Mouse (Mus musculus): ENCODE measurements around the gene Atp1a1. TPM values are rescaled to one million over a fixed set of nuclear protein-coding genes. Genes with fewer than 3 reads are reported as not detected.

Gene Atp1a1
- 116 and 123 TPM in 2 replicates for polyA plus RNA-seq (2015; fragmentation: Nextera tagmentation; extraction: Ambion mirVana)

- Histone ChIP-seq H3K4me2 (replicated peaks) (peak within 1 kb of the TSS; percentile 88), H3K27ac (replicated peaks) (peak within 1 kb of the TSS; percentile 96), H3K4me3 (replicated peaks) (peak within 1 kb of the TSS; percentile 91), H3K9ac (peak within 1 kb of the TSS; percentile 90), H3K9me3 (replicated peaks) (no peaks in the 10 kb centered on the region), H3K4me1 (peaks cover 49% of the 10 kb centered on the region), H3K36me3 (no peaks in the 10 kb centered on the region), H3K27me3 (no peaks in the 10 kb centered on the region)
- under 1% methylated on average over 63 of the region's 64 CpGs for WGBS
- peak; percentile 96 for ATAC-seq (ENCODE audit: insufficient number of reproducible peaks, low FRiP score, low TSS enrichment, low read depth)
These were observed at the start of gene Atp1a1 for GRCm38 (mm10) chr3:101604550-101605223. Atp1a1 (minus strand) TSS chr3:101604684.

DNA sequence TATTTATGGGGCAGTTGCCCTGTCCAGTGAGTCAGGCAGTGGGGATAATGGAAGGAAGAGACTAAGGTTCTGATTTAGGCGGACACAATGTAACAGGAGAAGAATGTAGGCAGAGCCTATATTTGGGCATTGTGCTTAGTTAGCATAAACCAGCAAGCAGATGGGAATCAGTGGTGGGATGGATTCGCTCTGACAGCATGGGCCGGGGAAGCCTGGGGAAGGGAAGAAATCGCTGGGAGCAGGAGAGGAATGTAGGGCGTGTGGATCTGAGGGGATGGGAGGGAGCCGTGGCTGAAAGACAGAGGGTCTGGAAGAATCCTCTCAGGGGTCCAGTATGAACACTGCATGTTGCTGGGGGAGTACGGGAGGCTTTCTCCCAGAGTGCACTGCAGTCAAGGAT lies 49.0 kb upstream of the Atp1a1 start:
- H3K9me3 ChIP-seq (replicated peaks) = no peaks in the 10 kb centered on the region
- no peaks in the 10 kb centered on the region for H3K36me3 ChIP-seq
- H3K27ac ChIP-seq (replicated peaks) = 0 out of 2 replicates have a peak overlapping the region, but pooled peaks have one; percentile 28
- 24% methylated on average over 7 of the region's 7 CpGs for WGBS
- H3K4me2 ChIP-seq (replicated peaks) = no peak overlapping the region
- peaks cover 6% of the 10 kb centered on the region; the same call in 1 of the 2 replicates for H3K4me1 ChIP-seq
- no peak overlapping the region for H3K4me3 ChIP-seq (replicated peaks)
- ATAC-seq (ENCODE audit: insufficient number of reproducible peaks, low FRiP score, low TSS enrichment, low read depth) = no peak
- no peak overlapping the region for H3K9ac ChIP-seq
- no peaks in the 10 kb centered on the region for H3K27me3 ChIP-seq

- Histone ChIP-seq H3K27ac (replicated peaks) (no peak overlapping the region), H3K9ac (no peak overlapping the region), H3K4me3 (replicated peaks) (no peak overlapping the region), H3K27me3 (no peaks in the 10 kb centered on the region), H3K36me3 (no peaks in the 10 kb centered on the region), H3K4me2 (replicated peaks) (no peak overlapping the region), H3K4me1 (peaks cover 10% of the 10 kb centered on the region; the same call in 1 of the 2 replicates), H3K9me3 (replicated peaks) (no peaks in the 10 kb centered on the region)
- WGBS = 58% methylated on average over 2 of the region's 2 CpGs
- ATAC-seq (ENCODE audit: insufficient number of reproducible peaks, low FRiP score, low TSS enrichment, low read depth) = no peak
These were observed 48.5 kb upstream of the Atp1a1 start for GRCm38 (mm10) chr3:101652967-101653366.

- H3K27me3 ChIP-seq = no peaks in the 10 kb centered on the region
- H3K4me2 ChIP-seq (replicated peaks) = no peak overlapping the region
- H3K36me3 ChIP-seq = no peaks in the 10 kb centered on the region
- H3K4me1 ChIP-seq = peaks cover 10% of the 10 kb centered on the region; the same call in 1 of the 2 replicates
- 59% methylated on average over 2 of the region's 2 CpGs for WGBS
- H3K27ac ChIP-seq (replicated peaks) = no peak overlapping the region
- H3K4me3 ChIP-seq (replicated peaks) = no peak overlapping the region
- H3K9me3 ChIP-seq (replicated peaks) = no peaks in the 10 kb centered on the region
- ATAC-seq (ENCODE audit: insufficient number of reproducible peaks, low FRiP score, low TSS enrichment, low read depth) = no peak
- H3K9ac ChIP-seq = no peak overlapping the region
These were observed 45.8 kb upstream of the Atp1a1 start for GRCm38 (mm10) chr3:101650328-101650727.

GRCm38 (mm10) chr3:101649271-101649670 lies 44.8 kb upstream of the Atp1a1 start:
- H3K27me3 ChIP-seq = no peaks in the 10 kb centered on the region
- no peaks in the 10 kb centered on the region for H3K36me3 ChIP-seq
- no peak overlapping the region for H3K4me2 ChIP-seq (replicated peaks)
- H3K4me3 ChIP-seq (replicated peaks) = no peak overlapping the region
- H3K9me3 ChIP-seq (replicated peaks) = no peaks in the 10 kb centered on the region
- ATAC-seq (ENCODE audit: insufficient number of reproducible peaks, low FRiP score, low TSS enrichment, low read depth) = no peak
- WGBS = 57% methylated on average over 2 of the region's 2 CpGs
- no peak overlapping the region for H3K27ac ChIP-seq (replicated peaks)
- H3K4me1 ChIP-seq = peaks cover 10% of the 10 kb centered on the region; the same call in 1 of the 2 replicates
- H3K9ac ChIP-seq = no peak overlapping the region

GRCm38 (mm10) chr3:101648096-101648793 lies 43.8 kb upstream of the Atp1a1 start:
- no peaks in the 10 kb centered on the region for H3K27me3 ChIP-seq
- no peak for ATAC-seq (ENCODE audit: insufficient number of reproducible peaks, low FRiP score, low TSS enrichment, low read depth)
- 64% methylated on average over 13 of the region's 13 CpGs for WGBS

GRCm38 (mm10) chr3:101646806-101647205 lies 42.3 kb upstream of the Atp1a1 start:
- no peak overlapping the region for H3K4me3 ChIP-seq (replicated peaks)
- H3K9me3 ChIP-seq (replicated peaks) = no peaks in the 10 kb centered on the region
- no peak for ATAC-seq (ENCODE audit: insufficient number of reproducible peaks, low FRiP score, low TSS enrichment, low read depth)
- no peaks in the 10 kb centered on the region for H3K27me3 ChIP-seq
- H3K4me2 ChIP-seq (replicated peaks) = no peak overlapping the region
- no peak overlapping the region for H3K9ac ChIP-seq
- no peaks in the 10 kb centered on the region for H3K36me3 ChIP-seq
- H3K27ac ChIP-seq (replicated peaks) = no peak overlapping the region
- WGBS = 68% methylated on average over 5 of the region's 5 CpGs
- peaks cover 5% of the 10 kb centered on the region; the same call in 1 of the 2 replicates for H3K4me1 ChIP-seq

More at GRCm38 (mm10) chr3:101648096-101648793, 43.8 kb upstream of the Atp1a1 start:
- H3K4me3 ChIP-seq (replicated peaks) = no peak overlapping the region
- no peak overlapping the region for H3K27ac ChIP-seq (replicated peaks)
- no peaks in the 10 kb centered on the region for H3K36me3 ChIP-seq
- no peak overlapping the region for H3K4me2 ChIP-seq (replicated peaks)
- H3K9me3 ChIP-seq (replicated peaks) = no peaks in the 10 kb centered on the region
- peaks cover 6% of the 10 kb centered on the region; the same call in 1 of the 2 replicates for H3K4me1 ChIP-seq
- no peak overlapping the region for H3K9ac ChIP-seq

DNA sequence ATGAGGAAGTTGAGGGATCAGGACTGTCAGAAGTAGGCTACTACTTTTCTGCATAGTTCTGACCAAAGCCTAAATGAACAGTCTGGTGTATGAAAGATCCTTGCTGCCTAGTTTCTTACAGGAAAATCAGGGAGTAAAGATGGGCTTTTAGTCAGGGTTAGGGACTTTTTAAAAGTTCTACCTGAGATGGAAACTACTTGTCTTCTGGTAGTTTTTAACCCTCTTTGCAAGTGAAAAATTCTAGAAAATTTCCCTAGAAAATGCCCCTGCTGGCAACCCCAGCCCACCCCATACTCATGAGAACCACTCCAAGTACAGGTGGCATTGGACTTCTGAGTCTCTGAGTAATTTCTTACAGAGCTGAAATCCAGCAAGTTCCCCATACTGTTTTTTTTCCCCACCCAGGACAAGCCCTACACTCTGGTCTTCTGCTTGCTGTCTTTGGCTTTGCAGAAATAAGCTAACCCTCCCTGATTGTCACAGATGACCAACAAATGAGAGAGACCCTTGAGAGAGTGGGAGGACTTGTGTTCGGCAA lies 41.2 kb upstream of the Atp1a1 start:
- H3K27me3 ChIP-seq = no peaks in the 10 kb centered on the region

DNA sequence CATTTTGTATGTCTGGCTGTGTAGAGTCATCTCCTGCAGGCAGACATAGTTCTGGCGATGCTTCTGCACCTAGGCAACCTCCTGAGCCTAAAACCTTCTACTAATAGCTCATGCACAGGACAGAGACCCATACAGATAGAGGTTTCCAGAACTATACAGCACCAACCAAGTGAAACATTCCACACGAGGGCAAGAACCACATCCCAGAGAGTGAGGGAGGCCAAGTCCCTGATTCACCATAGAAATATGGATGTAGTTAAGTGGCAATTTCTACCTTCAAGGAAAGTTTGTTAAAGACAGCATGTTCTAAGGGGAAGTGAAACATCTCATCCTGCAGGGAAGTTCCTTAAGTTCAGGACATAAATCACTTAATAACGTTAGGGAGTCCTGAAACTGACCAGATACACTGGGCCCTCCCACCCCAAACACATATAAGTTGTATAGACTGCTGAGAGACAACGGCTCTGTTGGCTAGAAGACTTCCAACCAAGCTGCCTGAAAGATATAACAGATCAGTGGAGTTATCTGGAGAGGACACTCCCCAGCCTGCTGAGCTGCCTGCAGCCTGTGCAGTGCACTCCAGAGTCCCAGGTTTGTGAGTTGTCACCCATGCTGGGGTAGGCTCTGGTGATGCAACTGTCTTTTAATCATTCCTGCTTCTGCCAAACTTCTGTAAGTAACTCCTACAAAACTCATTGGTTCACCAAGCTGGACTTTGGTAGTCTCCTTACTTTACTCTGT lies 39.7 kb upstream of the Atp1a1 start:
- H3K27me3 ChIP-seq = no peaks in the 10 kb centered on the region
- H3K4me2 ChIP-seq (replicated peaks) = no peak overlapping the region
- H3K9ac ChIP-seq = no peak overlapping the region
- peaks cover 5% of the 10 kb centered on the region; the same call in 1 of the 2 replicates for H3K4me1 ChIP-seq
- no peak for ATAC-seq (ENCODE audit: insufficient number of reproducible peaks, low FRiP score, low TSS enrichment, low read depth)
- 74% methylated on average over 4 of the region's 4 CpGs for WGBS
- no peak overlapping the region for H3K27ac ChIP-seq (replicated peaks)
- H3K36me3 ChIP-seq = no peaks in the 10 kb centered on the region
- no peaks in the 10 kb centered on the region for H3K9me3 ChIP-seq (replicated peaks)
- no peak overlapping the region for H3K4me3 ChIP-seq (replicated peaks)

More for the DNA sequence above, 41.2 kb upstream of the Atp1a1 start:
- H3K4me3 ChIP-seq (replicated peaks) = no peak overlapping the region
- no peak overlapping the region for H3K9ac ChIP-seq
- peaks cover 5% of the 10 kb centered on the region; the same call in 1 of the 2 replicates for H3K4me1 ChIP-seq
- H3K27ac ChIP-seq (replicated peaks) = no peak overlapping the region
- ATAC-seq (ENCODE audit: insufficient number of reproducible peaks, low FRiP score, low TSS enrichment, low read depth) = no peak
- H3K4me2 ChIP-seq (replicated peaks) = no peak overlapping the region
- no peaks in the 10 kb centered on the region for H3K36me3 ChIP-seq
- no peaks in the 10 kb centered on the region for H3K9me3 ChIP-seq (replicated peaks)
- 67% methylated on average over 1 of the region's 1 CpGs for WGBS

DNA sequence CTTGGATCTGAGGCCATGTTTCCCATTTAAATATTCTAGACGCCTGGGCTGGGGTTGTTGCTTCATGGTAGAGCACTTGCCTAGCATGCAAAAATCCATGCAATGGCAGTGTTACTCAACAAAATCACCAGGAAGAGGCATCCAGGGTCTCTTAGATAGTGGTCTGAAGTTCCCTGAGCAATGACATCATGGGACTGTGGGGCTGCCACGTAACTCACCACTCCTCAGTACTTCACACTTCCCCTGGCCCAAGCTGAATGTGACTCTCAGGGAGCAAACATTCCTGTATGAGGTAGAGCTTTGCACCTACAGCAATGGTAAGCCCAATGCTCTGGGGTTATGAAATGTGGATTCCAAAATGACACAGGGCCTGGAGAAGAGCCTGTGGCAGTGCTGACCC lies 38.8 kb upstream of the Atp1a1 start:
- WGBS = 72% methylated on average over 2 of the region's 2 CpGs
- Histone ChIP-seq H3K4me1 (peaks cover 3% of the 10 kb centered on the region; the same call in 1 of the 2 replicates), H3K4me2 (replicated peaks) (no peak overlapping the region), H3K9ac (no peak overlapping the region), H3K27me3 (no peaks in the 10 kb centered on the region), H3K9me3 (replicated peaks) (no peaks in the 10 kb centered on the region), H3K27ac (replicated peaks) (no peak overlapping the region), H3K4me3 (replicated peaks) (no peak overlapping the region), H3K36me3 (no peaks in the 10 kb centered on the region)
- no peak for ATAC-seq (ENCODE audit: insufficient number of reproducible peaks, low FRiP score, low TSS enrichment, low read depth)

DNA sequence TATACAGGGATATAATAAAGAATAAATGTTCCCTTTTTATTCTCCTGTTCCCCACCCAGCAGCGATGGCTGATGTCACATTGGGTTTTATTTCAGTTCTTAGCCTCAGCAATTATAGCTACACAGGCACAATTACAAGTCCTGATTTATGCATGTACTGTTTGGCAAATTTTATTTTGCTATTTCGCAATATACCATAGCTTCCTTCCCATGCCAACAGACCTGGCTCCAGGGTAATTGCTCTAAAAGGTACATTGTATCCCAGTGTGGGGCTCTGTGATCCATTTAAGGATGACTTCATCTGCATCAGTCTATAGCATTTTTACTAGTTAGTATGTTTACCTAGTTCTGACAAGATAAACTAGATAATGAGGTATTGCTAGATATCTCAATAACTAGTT lies 33.7 kb upstream of the Atp1a1 start:
- Histone ChIP-seq H3K9ac (no peak overlapping the region), H3K4me2 (replicated peaks) (no peak overlapping the region)
- 82% methylated on average over 2 of the region's 2 CpGs for whole genome bisulfite sequencing

More for the DNA sequence above, 33.7 kb upstream of the Atp1a1 start:
- H3K4me3 ChIP-seq (replicated peaks) = no peak overlapping the region
- no peak for ATAC-seq (ENCODE audit: insufficient number of reproducible peaks, low FRiP score, low TSS enrichment, low read depth)
- no peaks in the 10 kb centered on the region for H3K9me3 ChIP-seq (replicated peaks)
- H3K27ac ChIP-seq (replicated peaks) = no peak overlapping the region
- no peaks in the 10 kb centered on the region; the same call in 1 of the 2 replicates for H3K4me1 ChIP-seq
- no peaks in the 10 kb centered on the region for H3K27me3 ChIP-seq
- no peaks in the 10 kb centered on the region for H3K36me3 ChIP-seq
